Mouse (Mus musculus): ENCODE data around the gene Ren1. TPM values are rescaled to one million over a fixed set of nuclear protein-coding genes. Genes with fewer than 3 reads are reported as not detected.

The Ren1 gene
- total RNA-seq (2021) = not detected
- long read RNA-seq, experiment 1 = 0 reads
- long read RNA-seq, experiment 2, partial matches to known transcripts = 0 of 1 reads
- long read RNA-seq, experiment 2, other reads (novel, unspliced or antisense) = 0 of 1 reads

DNA sequence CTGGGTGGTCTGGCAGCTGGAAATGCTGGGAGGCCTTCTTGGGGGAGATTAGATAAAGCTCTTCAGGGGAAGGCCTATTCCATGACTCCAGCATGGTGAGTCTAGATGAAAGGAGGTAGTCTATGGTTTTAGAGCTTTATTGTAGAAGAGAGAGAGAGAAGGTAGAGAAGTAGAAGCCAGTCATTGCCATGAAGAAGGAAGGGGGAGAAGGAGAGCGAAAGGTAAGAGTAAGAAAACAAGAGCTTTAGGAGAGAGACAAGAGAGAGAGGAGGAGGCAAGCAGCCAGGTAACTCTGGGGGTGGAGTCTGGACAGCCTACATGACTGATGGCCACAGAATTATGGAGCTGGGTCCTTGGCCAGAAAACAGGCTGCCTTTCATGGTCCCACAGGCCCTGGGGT lies at the start of gene Ren1:
TSS of gene Ren1 (plus strand) at position 301 of the 400 bp plus-strand sequence.
- DNase-seq = no peak
- intact Hi-C loops (cut with DNase I; ENCODE audit: low total_unique reads) = loop anchor here (5.0 kb wide), 1 partner anchor 38 kb away; no protein-coding TSS in a partner anchor

DNA sequence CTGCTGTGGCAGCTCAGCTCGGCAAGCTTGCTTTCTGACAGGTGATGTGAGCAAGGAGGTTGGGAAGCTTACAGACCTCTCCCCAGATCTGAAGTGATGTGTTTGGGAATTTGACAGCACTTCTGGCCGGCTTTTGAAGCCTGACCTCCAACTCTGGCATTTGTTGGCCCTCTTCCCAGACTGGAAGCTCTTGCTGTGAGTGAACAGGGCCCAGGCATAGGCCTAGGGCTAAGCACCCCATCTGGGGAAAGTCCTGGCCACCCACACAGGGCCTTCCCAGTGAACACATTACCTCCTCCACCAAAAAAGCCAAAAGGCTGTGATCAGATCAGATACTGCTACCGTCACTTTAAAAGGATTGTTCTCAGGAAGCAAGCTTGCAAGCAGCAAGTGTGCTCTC lies 47.8 kb upstream of the Ren1 start:
- intact Hi-C loops (cut with DNase I; ENCODE audit: low total_unique reads) = no loop called here

DNA sequence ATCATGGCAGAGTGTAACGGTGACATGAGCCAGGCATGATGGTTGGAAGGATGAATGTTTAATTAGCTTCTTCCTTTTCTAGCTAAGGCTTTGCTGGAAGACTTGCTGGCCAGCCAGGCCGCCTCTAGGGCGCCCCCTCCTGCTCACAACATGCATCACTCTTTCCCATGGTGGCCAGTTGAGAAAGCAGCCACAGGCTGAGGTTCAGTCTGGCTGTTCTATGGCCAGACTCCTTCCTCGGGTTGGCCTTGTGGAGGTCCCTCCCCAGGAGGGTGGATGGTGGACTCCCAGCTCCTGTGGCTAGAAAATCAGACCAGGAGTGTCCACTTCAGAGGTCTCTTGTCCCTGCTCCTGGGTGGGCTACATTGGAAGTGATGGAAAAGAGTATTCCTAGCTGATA lies 43.5 kb upstream of the Ren1 start:
- intact Hi-C loops (cut with DNase I; ENCODE audit: low total_unique reads) = no loop called here
- peak; percentile 80 for DNase-seq

More for the DNA sequence above, 47.8 kb upstream of the Ren1 start:
- peak; percentile 54 for DNase-seq

DNA sequence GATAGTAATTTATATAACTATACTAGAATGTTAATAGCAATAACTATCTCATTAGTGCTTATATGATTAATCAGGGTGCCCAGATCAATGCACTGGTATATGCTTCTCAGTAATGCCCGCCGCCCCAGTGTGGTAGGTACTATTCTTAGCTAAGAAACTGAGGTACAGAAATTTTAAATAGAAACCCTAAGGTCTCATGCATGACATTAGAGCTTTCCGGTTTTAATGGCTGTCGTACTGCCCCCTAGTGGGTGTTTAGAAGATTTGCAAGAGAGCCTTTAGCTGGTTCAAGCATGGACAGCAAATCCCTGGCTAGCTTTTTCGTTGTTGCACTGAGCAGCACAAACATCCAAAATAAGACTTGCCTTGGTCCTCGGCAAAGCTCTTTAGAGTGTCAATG lies 43.0 kb upstream of the Ren1 start:
- intact Hi-C loops (cut with DNase I; ENCODE audit: low total_unique reads) = no loop called here
- DNase-seq = no peak

GRCm38 (mm10) chr1:133309652-133310267 lies 40.5 kb upstream of the Ren1 start, which contains the start of gene Golt1a:
TSS of gene Golt1a (plus strand) at chr1:133309800.
- intact Hi-C loops (cut with DNase I; ENCODE audit: low total_unique reads) = loop anchor here (5.0 kb wide), 2 partner anchors 43 to 298 kb away; partner anchors contain the start of gene Ren1
- no peak for DNase-seq

DNA sequence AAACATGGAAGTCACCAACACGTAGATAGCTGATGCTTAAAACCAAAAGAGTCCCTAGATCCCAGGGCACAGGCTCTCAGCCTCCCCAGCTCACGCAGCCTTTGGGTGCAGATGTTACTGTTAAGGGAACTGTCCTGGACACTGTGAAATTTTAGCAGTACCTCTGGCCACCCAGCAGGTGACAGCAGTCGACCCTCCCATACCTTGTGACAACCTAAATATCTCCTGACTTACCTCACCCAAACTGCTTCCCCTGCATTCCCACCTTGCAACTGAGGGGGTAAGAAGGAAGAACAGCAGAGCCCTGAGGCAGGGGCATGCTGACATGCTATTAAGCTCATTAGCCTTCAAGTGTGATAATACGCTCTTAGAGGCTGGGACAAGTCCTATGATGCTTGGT lies 39.1 kb upstream of the Ren1 start:
- DNase-seq = no peak
- intact Hi-C loops (cut with DNase I; ENCODE audit: low total_unique reads) = loop anchor here (5.0 kb wide), 2 partner anchors 41 to 296 kb away; partner anchors contain the start of gene Ren1

GRCm38 (mm10) chr1:133311946-133312345 lies 38.4 kb upstream of the Ren1 start:
- intact Hi-C loops (cut with DNase I; ENCODE audit: low total_unique reads) = loop anchor here (5.0 kb wide), 2 partner anchors 40 to 295 kb away; partner anchors contain the start of gene Ren1
- no peak for DNase-seq

DNA sequence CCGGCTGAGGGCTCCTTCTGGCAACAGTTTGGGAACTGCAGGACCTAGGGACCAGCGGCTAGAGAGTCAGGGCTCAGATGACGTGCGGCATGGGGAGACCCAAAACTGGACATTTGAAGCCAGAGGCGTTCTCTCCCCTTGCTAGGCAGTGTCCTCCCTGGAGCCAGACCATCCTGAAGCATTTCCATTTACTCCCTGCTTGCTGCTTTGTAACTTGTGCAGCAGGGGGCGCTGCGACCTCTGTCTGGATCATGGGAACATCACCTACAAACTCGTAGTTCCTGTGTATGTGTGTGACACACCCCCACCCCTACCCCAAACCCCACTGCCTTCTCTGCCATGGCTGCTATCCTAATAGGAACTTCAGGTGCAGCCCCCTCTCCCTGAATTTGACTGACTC lies 35.9 kb upstream of the Ren1 start:
- intact Hi-C loops (cut with DNase I; ENCODE audit: low total_unique reads) = loop anchor here (5.0 kb wide), 2 partner anchors 38 to 293 kb away; partner anchors contain the start of gene Ren1
- DNase-seq = peak; percentile 52

DNA sequence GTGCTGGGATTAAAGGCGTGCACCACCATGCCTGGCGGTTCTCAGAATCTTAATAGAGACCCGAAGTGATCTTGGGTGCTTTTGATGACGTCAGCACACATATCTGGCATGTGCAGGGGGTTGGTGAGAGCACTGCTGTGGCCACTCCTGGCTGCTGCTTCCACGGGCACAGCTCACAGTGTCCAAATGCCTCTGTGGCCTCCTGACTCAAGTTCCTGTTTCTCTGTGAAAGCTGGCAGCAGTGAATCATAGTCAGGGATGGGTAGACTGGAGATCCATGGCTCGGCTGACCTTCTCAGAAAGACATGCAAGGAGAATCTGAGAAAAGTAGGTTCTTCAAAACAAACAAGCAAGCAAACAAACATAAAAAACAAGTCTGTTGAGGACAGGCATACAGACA lies 34.5 kb upstream of the Ren1 start:
- no peak for DNase-seq
- intact Hi-C loops (cut with DNase I; ENCODE audit: low total_unique reads) = no loop called here

GRCm38 (mm10) chr1:133316577-133316976 lies 33.7 kb upstream of the Ren1 start:
- DNase-seq = no peak
- intact Hi-C loops (cut with DNase I; ENCODE audit: low total_unique reads) = no loop called here

- intact Hi-C loops (cut with DNase I; ENCODE audit: low total_unique reads) = no loop called here
- no peak for DNase-seq
Measured at GRCm38 (mm10) chr1:133317149-133317548, 33.2 kb upstream of the Ren1 start.

- intact Hi-C loops (cut with DNase I; ENCODE audit: low total_unique reads) = no loop called here
Measured at GRCm38 (mm10) chr1:133321267-133321925, 28.9 kb upstream of the Ren1 start, which contains the start of gene Kiss1. TSS of gene Kiss1 (plus strand) at chr1:133321875.

DNA sequence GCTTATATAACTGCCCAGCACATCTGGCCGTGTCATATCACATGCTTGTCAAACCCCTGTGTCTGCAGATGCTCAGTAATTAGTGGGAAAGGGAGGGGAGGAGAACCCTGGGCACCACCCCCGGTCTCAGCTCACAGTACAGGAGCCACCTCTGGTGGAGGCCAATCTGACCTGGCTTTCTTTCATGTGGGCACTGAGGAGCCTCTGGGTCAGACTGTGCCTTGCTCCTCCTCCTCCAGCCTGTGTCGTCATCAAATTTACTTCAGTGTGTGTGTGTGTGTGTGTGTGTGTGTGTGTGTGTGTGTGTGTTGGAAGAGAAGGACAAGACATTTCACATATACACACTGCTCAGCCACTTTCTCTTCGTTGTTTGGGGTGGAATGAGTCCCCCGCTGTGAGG lies 27.0 kb upstream of the Ren1 start:
- intact Hi-C loops (cut with DNase I; ENCODE audit: low total_unique reads) = no loop called here

More at GRCm38 (mm10) chr1:133321267-133321925, 28.9 kb upstream of the Ren1 start, which contains the start of gene Kiss1:
- no peak for DNase-seq

DNA sequence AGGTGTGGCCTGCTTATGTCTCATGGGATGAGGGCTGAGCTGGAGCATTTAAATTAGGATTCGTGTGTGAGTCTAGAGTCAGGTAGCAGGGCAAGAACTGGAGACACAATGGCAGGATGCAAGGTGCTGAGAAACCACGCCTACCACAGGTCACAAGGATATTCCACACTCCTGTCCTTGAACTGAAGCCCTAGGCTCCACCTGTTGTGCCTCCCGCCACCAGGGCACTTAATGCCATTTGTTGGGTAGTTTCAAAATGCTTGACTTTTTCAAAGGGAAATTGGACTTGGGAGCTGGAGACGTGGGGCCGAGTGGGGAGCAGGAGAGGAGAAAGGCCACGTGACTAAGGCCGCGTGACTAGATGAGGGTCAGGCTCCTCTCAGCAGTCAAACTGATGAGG lies 24.4 kb upstream of the Ren1 start:
- DNase-seq = no peak
- intact Hi-C loops (cut with DNase I; ENCODE audit: low total_unique reads) = no loop called here

More for the DNA sequence above, 27.0 kb upstream of the Ren1 start:
- DNase-seq = no peak

DNA sequence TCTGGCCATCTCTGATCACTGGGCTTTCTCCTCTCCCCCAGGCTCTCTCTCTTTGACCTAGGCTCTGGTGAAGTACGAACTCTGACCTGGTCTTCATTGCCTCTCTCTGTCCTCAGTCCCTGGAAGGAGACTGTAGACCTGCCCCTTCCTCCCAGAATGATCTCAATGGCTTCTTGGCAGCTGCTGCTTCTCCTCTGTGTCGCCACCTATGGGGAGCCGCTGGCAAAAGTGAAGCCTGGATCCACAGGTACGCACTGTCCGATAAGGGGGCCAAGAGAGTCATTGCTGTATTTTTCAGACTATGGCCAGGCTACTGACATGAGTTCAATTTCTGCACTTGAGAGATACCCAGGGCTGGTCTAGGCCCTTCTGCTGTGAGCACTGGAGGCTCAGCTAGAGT lies 23.2 kb upstream of the Ren1 start:
- DNase-seq = no peak
- intact Hi-C loops (cut with DNase I; ENCODE audit: low total_unique reads) = no loop called here

DNA sequence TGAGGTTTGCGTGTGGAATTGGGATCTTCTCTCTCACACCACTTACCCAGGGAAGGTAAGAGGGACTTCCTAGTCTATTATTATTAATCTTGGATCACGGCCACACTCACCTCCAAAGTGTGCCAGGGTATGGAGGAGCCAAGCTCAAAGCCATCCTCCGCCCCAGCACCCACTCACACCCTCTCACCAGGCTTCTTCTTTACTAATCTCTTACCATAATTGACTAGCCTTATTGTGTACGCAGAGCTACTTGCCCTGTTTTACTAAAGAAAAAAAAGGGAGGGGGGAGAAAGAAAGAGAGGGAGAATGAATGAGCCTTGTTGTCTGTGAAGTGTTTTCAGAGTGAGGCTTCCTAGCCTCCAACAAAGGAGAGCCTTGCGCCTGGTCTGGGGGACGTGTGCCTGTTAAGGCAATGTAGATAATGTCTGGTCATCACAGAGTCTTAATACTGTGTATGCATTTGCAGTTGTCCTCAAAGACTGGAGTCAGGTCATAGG lies 22.0 kb upstream of the Ren1 start:
- no peak for DNase-seq
- intact Hi-C loops (cut with DNase I; ENCODE audit: low total_unique reads) = no loop called here

DNA sequence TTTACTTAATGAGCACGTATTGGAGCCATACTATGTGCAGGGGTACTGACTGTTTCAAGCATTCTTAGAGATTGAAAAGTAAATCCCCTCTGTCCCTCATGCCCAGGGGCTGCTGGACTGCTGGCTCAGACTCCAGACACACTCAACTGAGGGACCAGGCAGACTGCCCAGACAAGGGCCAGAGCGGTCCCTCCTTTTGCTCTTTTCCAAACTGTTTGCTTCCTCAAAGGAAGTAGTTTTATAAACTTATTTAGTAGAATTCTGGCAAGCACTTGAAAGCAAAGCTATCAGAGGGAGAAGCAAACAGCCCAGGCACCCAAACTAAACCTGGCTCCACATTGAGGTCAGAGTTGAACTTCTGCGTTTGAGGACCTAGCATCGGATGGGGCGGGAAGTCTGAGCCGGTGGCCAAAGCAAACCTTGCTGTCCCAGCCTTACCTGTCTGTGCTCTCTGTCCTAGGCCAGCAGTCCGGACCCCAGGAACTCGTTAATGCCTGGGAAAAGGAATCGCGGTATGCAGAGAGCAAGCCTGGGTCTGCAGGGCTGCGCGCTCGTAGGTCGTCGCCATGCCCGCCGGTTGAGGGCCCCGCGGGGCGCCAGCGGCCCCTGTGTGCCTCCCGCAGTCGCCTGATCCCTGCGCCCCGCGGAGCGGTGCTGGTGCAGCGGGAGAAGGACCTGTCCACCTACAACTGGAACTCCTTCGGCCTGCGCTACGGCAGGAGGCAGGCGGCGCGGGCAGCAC lies 21.2 kb upstream of the Ren1 start:
- DNase-seq = no peak
- intact Hi-C loops (cut with DNase I; ENCODE audit: low total_unique reads) = no loop called here

DNA sequence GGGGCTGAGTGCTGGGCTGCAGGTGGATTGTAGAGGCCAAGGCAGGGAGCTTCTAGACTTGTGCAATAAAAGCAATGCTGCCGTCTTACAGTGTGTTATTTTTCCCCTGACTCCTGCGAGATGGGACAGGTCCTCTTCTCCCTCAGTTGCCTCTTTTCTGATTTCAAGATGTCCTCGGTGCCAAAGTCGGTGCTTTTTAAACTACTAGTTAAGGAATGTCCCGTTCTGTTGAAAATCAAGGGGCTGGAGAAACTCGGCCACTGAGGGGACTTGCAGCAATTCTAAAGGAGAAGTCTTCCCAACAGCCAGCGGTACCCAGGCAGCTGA lies 20.7 kb upstream of the Ren1 start:
- intact Hi-C loops (cut with DNase I; ENCODE audit: low total_unique reads) = no loop called here
- DNase-seq = no peak

GRCm38 (mm10) chr1:133331142-133331541 lies 19.2 kb upstream of the Ren1 start:
- intact Hi-C loops (cut with DNase I; ENCODE audit: low total_unique reads) = no loop called here
- no peak for DNase-seq

All from gastrocnemius, postnatal 14 days (tissue).